Mouse (Mus musculus): Measurements from ENCODE around the gene Clns1a. TPM values are rescaled to one million over a fixed set of nuclear protein-coding genes. Genes with fewer than 3 reads are reported as not detected.

Gene Clns1a
- total RNA-seq, 2 experiments from 2014 or later: 91.0 to 94.3 TPM

GRCm38 (mm10) chr7:97714651-97715050, 18.2 kb downstream of the Clns1a start:
- Histone ChIP-seq H3K27ac (no peak overlapping the region), H3K4me3 (no peak overlapping the region)
- TF ChIP-seq CTCF (conservative IDR thresholded peaks at IDR 0.05): no peak
- no peak for DNase-seq (ENCODE audit: low spot score in 2 of 2)

DNA sequence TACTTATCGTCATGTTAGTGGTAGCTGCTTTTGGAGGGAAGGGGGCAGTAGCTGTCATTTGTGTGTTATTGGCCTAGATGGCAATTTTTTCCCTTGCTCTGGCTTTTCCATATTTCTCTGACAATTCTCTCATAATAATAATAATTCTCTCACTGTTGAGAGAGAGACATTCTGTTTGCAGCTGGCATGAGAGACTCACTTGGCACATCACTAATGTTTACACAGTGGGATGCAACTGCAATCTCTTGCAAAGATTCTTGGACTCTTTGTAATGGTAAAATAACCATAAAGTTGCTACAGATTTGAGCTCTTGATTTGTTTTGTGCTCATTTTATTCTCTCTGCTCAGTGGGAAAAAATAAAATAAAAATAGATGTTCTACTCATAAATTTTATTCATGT, 20.9 kb downstream of the Clns1a start:
- DNase-seq (ENCODE audit: low spot score in 2 of 2): no peak
- no peak for TF ChIP-seq CTCF (conservative IDR thresholded peaks at IDR 0.05)
- Histone ChIP-seq H3K4me3 (no peak overlapping the region), H3K27ac (peak overlapping the region; percentile 68)

- no peak for TF ChIP-seq CTCF (conservative IDR thresholded peaks at IDR 0.05)
- H3K4me3 ChIP-seq: no peak overlapping the region
- DNase-seq (ENCODE audit: low spot score in 2 of 2): no peak
- H3K27ac ChIP-seq: peak overlapping the region; percentile 53
These were observed 22.6 kb downstream of the Clns1a start for GRCm38 (mm10) chr7:97719078-97719477.

GRCm38 (mm10) chr7:97720109-97720508, 23.7 kb downstream of the Clns1a start:
- Histone ChIP-seq H3K27ac (peak overlapping the region; percentile 53; the same call in 1 of the 2 replicates), H3K4me3 (no peak overlapping the region)
- peak; percentile 28 for TF ChIP-seq CTCF (conservative IDR thresholded peaks at IDR 0.05)
- no peak for DNase-seq (ENCODE audit: low spot score in 2 of 2)

DNA sequence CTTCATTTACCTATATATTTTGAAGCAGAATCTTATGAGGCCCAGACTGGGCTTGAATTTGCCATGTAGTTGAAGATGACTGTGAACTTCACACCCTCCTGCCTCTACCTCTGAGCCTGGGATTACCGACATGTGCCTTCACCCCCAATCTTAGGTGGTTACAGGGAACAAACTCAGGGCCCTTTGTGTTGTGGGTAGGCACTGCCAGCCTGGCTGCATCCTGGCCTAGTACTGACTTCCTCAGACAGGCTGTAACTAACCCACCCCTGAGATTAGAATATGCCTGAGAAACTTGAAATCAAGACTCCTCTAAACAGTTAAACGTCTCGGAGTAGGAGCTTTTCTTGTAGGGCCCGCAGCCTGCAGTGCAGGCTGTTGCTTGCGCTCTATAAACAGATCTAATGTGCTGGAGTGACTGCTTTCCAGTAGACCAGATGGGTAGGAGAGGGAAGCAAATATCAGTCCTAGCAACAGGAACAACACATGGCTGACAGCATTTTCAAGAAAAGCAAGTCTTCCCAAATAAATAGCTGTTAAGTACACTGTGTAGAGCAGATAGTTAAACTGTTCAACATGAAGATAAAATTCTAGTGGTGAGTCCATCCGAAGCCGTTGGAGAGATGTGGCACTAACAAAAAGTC, 26.0 kb downstream of the Clns1a start:
- DNase-seq (ENCODE audit: low spot score in 2 of 2): peak; percentile 30 to 78
- no peak overlapping the region for H3K4me3 ChIP-seq
- H3K27ac ChIP-seq: peak overlapping the region; percentile 91
- TF ChIP-seq CTCF (conservative IDR thresholded peaks at IDR 0.05): no peak

DNA sequence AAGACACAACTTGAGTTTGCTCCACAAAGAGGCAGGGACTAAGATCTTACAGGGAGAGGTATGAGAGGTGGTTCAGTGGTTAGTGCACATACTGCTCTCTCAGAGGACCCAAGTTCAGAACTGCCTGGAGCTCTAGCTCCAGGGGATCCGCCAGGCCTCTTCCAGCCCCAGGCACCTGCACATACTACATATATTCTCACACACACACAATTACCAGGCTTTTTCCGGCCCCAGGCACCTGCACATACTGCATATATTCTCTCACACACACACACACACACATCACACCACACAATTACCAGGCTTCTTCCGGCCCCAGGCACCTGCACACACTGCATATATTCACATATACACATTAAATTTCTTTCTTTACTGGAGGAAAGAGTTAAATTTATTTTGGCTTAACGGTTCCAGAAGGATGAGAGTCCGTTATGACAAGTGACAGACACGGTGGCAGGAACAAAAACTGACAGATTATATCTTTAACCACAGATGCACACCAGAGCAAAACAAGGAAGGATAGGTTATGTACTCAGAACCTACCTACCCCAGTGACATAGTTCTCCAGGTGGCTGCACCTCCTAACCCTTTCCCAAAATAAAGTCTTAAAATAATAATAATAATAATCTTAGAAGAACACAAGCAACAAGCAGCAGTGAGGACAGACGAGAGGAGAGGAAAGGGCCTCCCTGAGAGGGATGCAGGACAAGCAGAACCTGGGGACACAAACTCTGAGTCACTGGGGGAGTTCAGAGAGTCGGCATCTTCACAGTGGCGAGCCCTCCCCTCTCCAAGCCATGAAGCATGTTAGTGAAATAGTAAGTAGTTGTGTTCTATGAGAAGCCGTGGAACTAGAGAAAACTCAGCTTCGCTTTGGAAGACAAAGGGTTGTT, 27.5 kb downstream of the Clns1a start:
- Histone ChIP-seq H3K27ac (peak overlapping the region; percentile 91), H3K4me3 (no peak overlapping the region)
- DNase-seq (ENCODE audit: low spot score in 2 of 2): no peak
- TF ChIP-seq CTCF (conservative IDR thresholded peaks at IDR 0.05): no peak

GRCm38 (mm10) chr7:97725401-97725800, 29.0 kb downstream of the Clns1a start:
- TF ChIP-seq CTCF (conservative IDR thresholded peaks at IDR 0.05): no peak
- peak overlapping the region; percentile 91; the same call in 1 of the 2 replicates for H3K27ac ChIP-seq
- no peak for DNase-seq (ENCODE audit: low spot score in 2 of 2)
- no peak overlapping the region for H3K4me3 ChIP-seq

DNA sequence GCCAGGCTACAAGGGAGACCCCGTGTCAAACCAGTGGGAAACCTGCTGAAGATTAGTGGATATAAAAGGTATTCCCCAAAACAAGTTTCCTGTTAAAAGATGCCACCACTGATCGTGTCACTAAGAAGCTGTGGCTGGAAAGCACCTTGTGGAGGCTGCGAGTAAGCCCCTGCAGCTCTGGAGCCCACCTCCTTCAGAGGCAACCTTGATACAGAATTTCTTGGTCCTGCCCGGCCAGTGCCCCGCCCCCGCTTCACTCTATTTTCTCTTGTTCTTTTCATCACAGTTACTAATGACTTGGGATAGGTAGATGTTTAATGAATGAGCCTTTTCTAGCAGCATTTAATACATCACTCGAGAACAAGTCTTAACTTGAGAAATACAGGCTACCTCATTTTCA, 29.6 kb downstream of the Clns1a start:
- no peak overlapping the region for H3K27ac ChIP-seq
- DNase-seq (ENCODE audit: low spot score in 2 of 2): no peak
- no peak for TF ChIP-seq CTCF (conservative IDR thresholded peaks at IDR 0.05)
- H3K4me3 ChIP-seq: no peak overlapping the region

DNA sequence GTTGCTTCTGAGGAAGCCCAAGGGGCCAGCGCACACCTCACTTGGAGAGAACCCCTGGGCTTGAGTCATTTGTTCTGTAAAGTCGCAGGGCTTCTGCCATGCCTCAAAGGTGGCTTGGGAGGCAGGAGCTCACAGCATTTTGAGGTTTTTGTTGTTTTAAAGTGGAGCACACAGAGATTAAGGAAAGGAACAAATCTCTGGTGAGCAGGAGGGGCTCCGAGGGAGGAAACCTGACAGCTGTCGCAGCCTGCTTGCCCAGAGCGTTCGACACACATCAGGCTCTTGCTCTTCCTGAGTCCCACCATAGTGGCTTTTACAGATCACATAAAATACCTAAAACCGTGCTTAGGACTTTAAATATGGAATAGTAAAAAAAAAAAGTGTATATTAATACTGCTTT, 30.3 kb downstream of the Clns1a start:
- no peak for TF ChIP-seq CTCF (conservative IDR thresholded peaks at IDR 0.05)
- no peak for DNase-seq (ENCODE audit: low spot score in 2 of 2)
- Histone ChIP-seq H3K27ac (no peak overlapping the region), H3K4me3 (no peak overlapping the region)

DNA sequence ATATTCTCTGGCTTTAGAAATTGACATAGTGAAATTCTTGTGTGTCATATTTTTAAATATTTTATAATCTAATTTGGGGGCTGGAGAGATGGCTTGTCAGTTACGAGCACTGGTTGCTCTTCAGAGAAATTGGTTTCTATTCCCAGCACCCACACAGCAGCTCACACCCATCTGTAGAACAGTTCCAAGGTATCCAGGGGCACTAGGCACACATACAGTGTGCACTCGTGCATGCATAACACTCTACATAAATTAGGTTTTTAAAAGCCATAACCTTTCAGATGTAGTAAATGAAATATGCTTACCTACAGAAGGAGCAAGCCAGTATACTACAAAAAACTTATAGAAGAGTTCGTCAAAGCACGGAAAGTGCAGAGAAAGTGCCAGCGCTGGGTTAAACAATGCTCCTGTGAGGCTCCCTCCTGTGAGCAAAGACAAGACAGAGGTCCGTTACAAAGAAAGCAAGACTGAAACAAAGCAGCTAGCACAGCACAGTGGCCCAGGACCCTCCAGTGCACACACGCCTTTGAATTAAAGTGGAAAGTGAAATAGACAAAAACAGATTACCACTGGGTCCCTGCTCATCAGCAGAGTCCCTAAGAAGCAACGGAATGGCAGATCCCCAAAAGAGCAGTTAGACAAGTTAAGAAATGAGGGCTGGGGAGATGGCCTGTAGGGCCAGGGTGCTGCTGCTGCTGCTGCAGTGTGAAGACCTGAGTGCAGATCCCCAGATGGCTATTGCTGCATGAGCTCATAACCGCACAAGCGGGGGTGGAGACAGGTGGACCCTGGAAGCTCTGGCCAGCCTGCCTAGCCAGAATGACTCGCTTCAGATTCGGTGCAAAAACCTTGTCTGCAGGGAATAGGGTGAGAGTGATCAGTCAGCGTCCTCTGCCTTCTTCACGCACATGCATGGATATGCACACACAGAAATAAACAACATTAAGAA, 32.5 kb downstream of the Clns1a start:
- TF ChIP-seq CTCF (conservative IDR thresholded peaks at IDR 0.05): no peak
- Histone ChIP-seq H3K4me3 (no peak overlapping the region), H3K27ac (peak overlapping the region; percentile 77)
- no peak for DNase-seq (ENCODE audit: low spot score in 2 of 2)

- no peak for TF ChIP-seq CTCF (conservative IDR thresholded peaks at IDR 0.05)
- DNase-seq (ENCODE audit: low spot score in 2 of 2): no peak
- Histone ChIP-seq H3K4me3 (no peak overlapping the region), H3K27ac (peak overlapping the region; percentile 77)
These were observed 34.0 kb downstream of the Clns1a start for GRCm38 (mm10) chr7:97730427-97730826.

DNA sequence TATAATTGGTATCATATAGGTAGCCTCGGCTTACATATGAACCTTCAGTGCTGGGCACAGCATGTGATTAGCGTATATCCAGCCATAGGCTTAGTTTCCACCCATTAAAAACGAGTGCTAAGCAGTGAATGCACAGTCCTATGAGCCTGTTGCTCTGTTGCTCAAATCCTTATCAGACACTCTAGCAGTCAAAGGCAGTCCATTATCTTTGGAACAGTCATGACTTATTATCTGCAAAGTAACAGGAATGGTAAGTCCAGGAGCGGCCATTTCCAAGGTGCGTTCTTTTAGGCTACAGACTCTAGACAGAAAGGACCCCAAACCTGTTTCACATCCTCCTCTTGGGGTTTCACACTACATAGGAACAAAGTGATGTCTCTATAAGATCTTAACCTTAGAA, 37.2 kb downstream of the Clns1a start:
- DNase-seq (ENCODE audit: low spot score in 2 of 2): no peak
- Histone ChIP-seq H3K27ac (no peak overlapping the region), H3K4me3 (no peak overlapping the region)
- TF ChIP-seq CTCF (conservative IDR thresholded peaks at IDR 0.05): no peak
